Mouse (Mus musculus) CD4-positive helper T cell, adult 2 months (primary cell): ENCODE measurements around the gene Fam53b.
"Not testable (repeated sequence)": the region's sequence is repeated elsewhere in the genome, so short reads cannot be mapped to it uniquely, and the experiment has no call there.

Experiments
- DNase-seq: peaks from one replicate; pipeline ENCODE4 v3.0.0-alpha.2; 2012; ENCODE audit warnings: low read depth, missing footprints, low spot score

Fam53b gene

GRCm38 (mm10) chr7:132682336-132682735, 131.3 kb downstream of the Fam53b start:
- no peak for DNase-seq

- no peak for DNase-seq
Observed at GRCm38 (mm10) chr7:132681831-132682230, 131.9 kb downstream of the Fam53b start.

GRCm38 (mm10) chr7:132681296-132681695, 132.4 kb downstream of the Fam53b start:
- DNase-seq, result no peak

- no peak for DNase-seq
Observed at GRCm38 (mm10) chr7:132679549-132679948, 134.1 kb downstream of the Fam53b start.

- DNase-seq, result no peak
Observed at GRCm38 (mm10) chr7:132679117-132679516, 134.6 kb downstream of the Fam53b start.

DNA sequence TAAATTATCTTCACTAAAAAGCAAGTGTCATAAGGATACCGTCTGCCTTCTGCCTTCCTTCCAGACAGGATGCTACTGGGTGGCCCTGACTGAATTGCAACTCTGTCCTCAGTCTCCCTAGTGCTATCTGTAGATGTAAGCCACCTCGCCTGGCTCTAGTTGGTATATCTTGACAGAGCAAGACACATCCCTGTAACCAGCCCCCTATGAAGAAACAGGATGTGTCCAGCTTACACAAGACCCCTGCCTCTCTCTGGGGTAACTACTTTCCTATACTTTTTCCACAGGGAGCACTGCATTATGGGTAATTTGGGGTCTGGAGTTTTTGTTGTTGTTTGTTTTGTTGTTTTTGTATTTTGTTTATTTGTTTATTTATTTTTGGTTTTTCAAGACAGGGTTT, 137.8 kb downstream of the Fam53b start:
- no peak for DNase-seq

DNA sequence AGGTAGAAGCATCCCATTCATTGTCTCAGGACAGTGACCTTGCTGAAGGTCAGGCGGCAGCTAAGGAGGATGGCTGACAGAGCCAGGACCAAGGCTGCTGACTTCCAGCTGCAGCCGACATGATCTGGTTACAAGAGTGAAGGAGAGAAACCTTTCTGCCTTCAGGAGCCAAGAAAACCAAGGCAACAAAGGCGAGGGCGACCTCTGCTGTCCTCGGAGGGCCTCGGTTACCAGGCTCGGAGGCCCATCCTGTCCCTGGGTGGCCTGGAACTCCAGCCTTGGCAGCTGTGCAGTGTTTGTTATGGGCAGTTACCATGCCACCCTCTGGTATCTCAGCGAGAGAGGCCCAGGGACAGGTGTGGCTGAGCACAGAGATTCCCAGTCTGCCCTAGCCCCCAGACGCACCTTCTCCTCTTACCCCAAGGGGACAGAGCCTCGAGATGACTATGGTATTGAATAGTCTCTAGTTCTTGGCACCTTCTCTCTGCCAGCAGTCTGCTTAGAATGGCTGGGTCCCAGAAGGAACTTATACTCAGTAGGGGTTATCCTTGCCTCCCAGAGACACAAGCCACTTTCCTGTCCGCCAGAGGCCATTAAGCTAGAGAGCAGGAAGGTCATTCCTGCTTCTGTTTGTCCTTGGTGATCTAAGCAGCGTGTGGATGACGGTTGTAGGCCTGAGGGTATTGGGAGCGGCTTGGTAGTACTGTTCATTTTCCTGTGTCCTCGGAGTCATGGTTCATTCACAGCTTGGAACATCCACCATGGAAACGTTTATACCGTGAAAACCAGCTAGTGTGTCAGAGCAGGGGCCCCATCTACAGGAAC, 139.5 kb downstream of the Fam53b start:
- DNase-seq, result no peak

- DNase-seq, result peak; percentile 65
Observed at GRCm38 (mm10) chr7:132672481-132672959, 141.2 kb downstream of the Fam53b start.

DNA sequence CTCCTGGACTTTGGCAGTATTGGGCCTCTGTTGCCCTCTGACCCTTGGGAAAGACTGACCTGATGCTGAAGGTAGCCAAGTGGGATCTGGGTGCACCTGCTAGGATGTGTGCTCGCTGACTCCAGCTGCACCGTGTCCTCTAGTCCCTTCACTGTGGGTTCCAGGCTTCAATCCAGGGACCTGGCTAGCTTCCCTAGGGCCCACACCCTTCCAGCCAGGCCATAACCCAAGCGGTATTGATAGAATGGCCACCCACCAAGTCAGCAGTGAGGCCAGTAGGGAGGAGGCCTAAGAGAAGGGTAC, 142.9 kb downstream of the Fam53b start:
- no peak for DNase-seq

GRCm38 (mm10) chr7:132669999-132670862, 143.5 kb downstream of the Fam53b start:
- DNase-seq, result no peak

- DNase-seq, result no peak
Observed at GRCm38 (mm10) chr7:132668604-132669003, 145.1 kb downstream of the Fam53b start.

DNA sequence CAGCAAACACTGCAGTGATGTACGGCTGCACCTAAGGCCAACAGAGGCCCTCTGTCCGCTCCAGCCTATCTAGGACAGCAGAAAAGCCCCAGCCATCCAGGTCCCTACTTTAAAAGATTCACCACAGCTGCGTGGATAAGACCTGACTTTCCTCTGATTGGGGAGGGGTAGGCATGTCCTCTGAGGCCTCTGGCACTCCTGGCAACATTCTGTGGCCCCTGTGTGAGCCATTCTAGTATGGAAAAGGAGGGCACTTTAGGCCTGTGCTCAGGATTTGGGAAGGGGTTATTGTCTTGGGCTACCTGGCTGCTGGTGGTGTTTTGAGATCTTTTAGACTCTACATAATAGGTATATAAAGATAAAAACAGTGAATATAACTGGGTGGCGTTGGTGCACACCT, 147.2 kb downstream of the Fam53b start:
- no peak for DNase-seq

DNA sequence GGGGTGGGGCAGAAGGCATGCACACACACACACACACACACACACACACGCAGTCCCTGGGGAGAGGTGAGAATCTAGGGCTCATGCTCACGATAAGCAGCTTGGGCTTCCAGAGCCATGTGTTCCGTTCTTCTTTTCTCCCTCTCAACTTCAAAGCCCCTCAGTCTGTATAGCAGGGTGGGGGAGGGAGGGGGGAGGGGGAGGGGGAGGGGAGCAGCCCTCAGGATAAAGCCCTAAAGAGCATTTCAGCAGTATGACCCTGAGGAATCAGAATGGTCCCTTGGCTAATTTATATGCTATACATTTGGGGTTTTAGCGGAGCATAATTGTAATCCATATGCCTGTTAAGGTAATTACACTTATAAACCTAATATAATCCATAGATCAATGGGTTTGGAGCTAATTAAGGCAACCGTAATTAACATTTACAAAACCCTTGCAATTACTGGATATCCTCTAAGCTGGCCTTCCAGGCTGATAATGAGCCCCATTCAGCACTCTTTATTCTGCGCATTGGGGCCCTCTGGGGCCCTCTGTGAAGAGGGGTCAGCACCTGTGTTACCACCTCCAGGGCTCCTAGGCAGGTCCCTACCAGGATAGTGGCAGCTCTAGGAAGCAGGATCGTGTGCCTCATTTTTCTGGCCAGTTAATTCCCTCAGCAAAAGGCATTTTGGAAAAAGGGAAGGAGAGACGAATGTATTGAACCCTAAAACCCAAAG, 147.9 kb downstream of the Fam53b start:
- DNase-seq, result no peak

- no peak for DNase-seq
Observed at GRCm38 (mm10) chr7:132664815-132665214, 148.9 kb downstream of the Fam53b start.

GRCm38 (mm10) chr7:132662831-132663230, 150.9 kb downstream of the Fam53b start:
- DNase-seq, result not testable (repeated sequence)
